Mouse (Mus musculus): ENCODE data around the gene Foxr2. TPM values are rescaled to one million over a fixed set of nuclear protein-coding genes. Genes with fewer than 3 reads are reported as not detected.

Gene Foxr2
- polyA plus RNA-seq, 1 experiment from 2014 or later = 0.38 TPM

Other genes with a start within 250 kb of the Foxr2 start
- gene Usp51, start 112.3 kb upstream of the Foxr2 start, polyA plus RNA-seq (2014; fragmentation: Nextera tagmentation; extraction: Ambion mirVana) = 8.4 and 9.8 TPM in 2 replicates
- 116 and 120 TPM in 2 replicates for gene Mageh1, start 81.2 kb upstream of the Foxr2 start, polyA plus RNA-seq (2014; fragmentation: Nextera tagmentation; extraction: Ambion mirVana)
- gene Rragb, start 21.2 kb downstream of the Foxr2 start, polyA plus RNA-seq (2014; fragmentation: Nextera tagmentation; extraction: Ambion mirVana) = 5.6 and 5.9 TPM in 2 replicates
- 1.8 and 4.1 TPM in 2 replicates for gene Klf8, start 118.7 kb downstream of the Foxr2 start, polyA plus RNA-seq (2014; fragmentation: Nextera tagmentation; extraction: Ambion mirVana)

Measured in midbrain, embryonic 11.5 days (tissue).